Mouse (Mus musculus): ENCODE data around the gene Ltbp1.
A peak's percentile ranks its signal among the peaks of the same experiment; 100 is the strongest.

The Ltbp1 gene

GRCm38 (mm10) chr17:75244148-75244547 is 238.8 kb downstream of the Ltbp1 start:
- DNase-seq = no peak

- DNase-seq = no peak
Observed at GRCm38 (mm10) chr17:75245085-75245484, 239.7 kb downstream of the Ltbp1 start.

- DNase-seq = no peak
Observed at GRCm38 (mm10) chr17:75248632-75249031, 243.3 kb downstream of the Ltbp1 start.

- no peak for DNase-seq
Observed at GRCm38 (mm10) chr17:75250571-75250970, 245.2 kb downstream of the Ltbp1 start.

GRCm38 (mm10) chr17:75251094-75251493 is 245.7 kb downstream of the Ltbp1 start:
- no peak for DNase-seq

- DNase-seq = no peak
Observed at GRCm38 (mm10) chr17:75252540-75252939, 247.2 kb downstream of the Ltbp1 start.

- no peak for DNase-seq
Observed at GRCm38 (mm10) chr17:75254909-75255308, 249.5 kb downstream of the Ltbp1 start.

GRCm38 (mm10) chr17:75255967-75256366 is 250.6 kb downstream of the Ltbp1 start:
- no peak for DNase-seq

GRCm38 (mm10) chr17:75258427-75258826 is 253.1 kb downstream of the Ltbp1 start:
- no peak for DNase-seq

GRCm38 (mm10) chr17:75263336-75263990 is 258.1 kb downstream of the Ltbp1 start:
- DNase-seq = no peak

- DNase-seq = peak; percentile 9 to 19
Observed at GRCm38 (mm10) chr17:75268506-75268905, 263.1 kb downstream of the Ltbp1 start.

- DNase-seq = no peak
Observed at GRCm38 (mm10) chr17:75272446-75272845, 267.1 kb downstream of the Ltbp1 start.

GRCm38 (mm10) chr17:75273272-75273671 is 267.9 kb downstream of the Ltbp1 start:
- no peak for DNase-seq

GRCm38 (mm10) chr17:75275302-75275701 is 269.9 kb downstream of the Ltbp1 start:
- no peak for DNase-seq

GRCm38 (mm10) chr17:75278106-75278505 is 272.7 kb downstream of the Ltbp1 start:
- DNase-seq = no peak

- no peak for DNase-seq
Observed at GRCm38 (mm10) chr17:75278561-75278960, 273.2 kb downstream of the Ltbp1 start.

GRCm38 (mm10) chr17:75281345-75281744 is 276.0 kb downstream of the Ltbp1 start:
- no peak for DNase-seq

- no peak for DNase-seq
Observed at GRCm38 (mm10) chr17:75284876-75285708, 279.7 kb downstream of the Ltbp1 start.

GRCm38 (mm10) chr17:75292986-75293385 is 287.6 kb downstream of the Ltbp1 start:
- no peak for DNase-seq

GRCm38 (mm10) chr17:75293725-75294124 is 288.4 kb downstream of the Ltbp1 start:
- peak; percentile 45 to 67 for DNase-seq

GRCm38 (mm10) chr17:75300908-75301307 is 295.5 kb downstream of the Ltbp1 start:
- no peak for DNase-seq

- DNase-seq = no peak
Observed at GRCm38 (mm10) chr17:75304807-75305420, 299.5 kb downstream of the Ltbp1 start.

- DNase-seq = no peak
Observed at GRCm38 (mm10) chr17:75305714-75306113, 300.3 kb downstream of the Ltbp1 start.

All from cerebellum, postnatal 10 days (tissue).